Mouse (Mus musculus): ENCODE data around the gene Exoc4. TPM values are rescaled to one million over a fixed set of nuclear protein-coding genes. Genes with fewer than 3 reads are reported as not detected.

Exoc4 gene
- polyA plus RNA-seq (2012; rRNA removed): 23.0 and 23.6 TPM in 2 replicates

DNA sequence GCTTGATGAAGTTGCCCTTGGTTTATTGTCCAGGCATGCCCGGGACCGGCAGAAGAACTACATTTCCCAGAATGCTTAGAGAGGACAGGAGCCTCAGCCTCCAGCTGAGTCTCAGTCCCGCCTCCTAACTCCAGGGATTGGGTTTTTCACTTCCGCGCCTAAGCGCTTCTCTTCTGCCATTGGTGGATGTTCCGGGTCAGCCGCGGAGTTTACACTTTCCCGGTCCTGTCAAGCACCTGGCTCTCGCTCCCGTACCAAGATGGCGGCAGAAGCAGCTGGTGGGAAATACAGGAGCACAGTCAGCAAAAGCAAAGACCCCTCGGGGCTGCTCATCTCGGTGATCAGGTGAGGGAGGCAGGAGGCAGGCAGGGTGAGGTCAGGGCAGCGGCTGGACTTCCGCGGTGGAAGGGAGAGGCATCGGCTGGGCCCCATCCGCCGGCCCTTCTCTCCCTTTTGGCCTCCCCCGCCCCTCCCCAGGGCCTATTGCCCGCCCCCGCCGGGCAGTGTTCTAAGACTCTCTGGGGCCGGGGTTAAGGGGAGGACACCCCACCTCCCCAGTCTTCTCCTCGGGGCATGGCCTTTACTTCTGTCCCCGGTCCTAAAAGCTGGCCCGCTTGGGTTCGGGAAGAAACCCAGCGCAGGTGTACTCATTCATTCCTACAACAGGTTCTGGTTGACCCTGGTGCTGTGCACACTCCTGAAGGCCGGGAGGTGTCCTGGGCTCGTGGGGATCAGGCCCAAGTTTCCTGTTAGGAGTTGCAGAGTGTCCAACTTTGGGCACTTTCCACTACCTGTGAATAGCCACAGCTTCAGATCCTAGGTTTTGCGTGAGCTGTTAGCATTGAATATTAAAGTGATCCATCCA, at the start of gene Exoc4:
Exoc4 (plus strand) TSS at position 192 of the 865 bp plus-strand sequence.
- Histone ChIP-seq H3K27me3 (ENCODE audit: control insufficient read depth, insufficient read depth, low read length) (no peaks in the 10 kb centered on the region), H3K4me3 (replicated peaks; ENCODE audit: insufficient read depth, low read depth, low read length) (peak within 1 kb of the TSS; percentile 95), H3K27ac (ENCODE audit: insufficient read depth, low read length) (peak within 1 kb of the TSS; percentile 50; the same call in 1 of the 2 replicates), H3K4me1 (ENCODE audit: control insufficient read depth, insufficient read depth, low read length) (0 out of 2 replicates have a peak, but pooled peaks cover 2% of the 10 kb centered on the region)
- 1% methylated on average over 34 of the region's 34 CpGs for WGBS
- peak; percentile 94 to 98 for DNase-seq
- TF ChIP-seq POLR2A (IDR thresholded peaks at IDR 0.05; ENCODE audit: borderline replicate concordance, insufficient read depth, low read length) (peak; percentile 59; the same call in 1 of the 2 replicates), CTCF (IDR thresholded peaks at IDR 0.05; ENCODE audit: borderline replicate concordance, insufficient read depth, low read depth, low read length) (no peak)

DNA sequence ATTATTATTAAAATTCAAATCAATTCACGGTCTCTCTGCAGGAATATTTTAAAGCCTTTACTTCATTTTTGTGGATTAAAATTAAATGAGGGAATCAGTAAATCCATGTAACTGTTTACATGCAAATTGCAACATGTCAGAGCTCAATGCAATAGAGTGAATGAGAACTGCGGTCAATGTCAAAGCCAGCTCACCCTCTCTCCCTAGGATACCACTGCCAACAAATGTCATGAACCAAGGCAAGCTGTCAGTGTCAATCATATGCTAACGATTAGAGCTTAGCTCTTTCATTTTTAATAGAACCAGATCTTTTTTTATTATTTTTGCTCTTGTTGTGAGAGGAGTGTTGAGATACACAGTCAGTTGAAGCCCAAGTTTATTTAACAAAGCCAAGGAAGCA, 30.1 kb upstream of the Exoc4 start:
- DNase-seq: no peak
- WGBS: 59% methylated on average over 3 of the region's 3 CpGs
- Histone ChIP-seq H3K27me3 (ENCODE audit: control insufficient read depth, insufficient read depth, low read length) (no peaks in the 10 kb centered on the region), H3K4me1 (ENCODE audit: control insufficient read depth, insufficient read depth, low read length) (no peaks in the 10 kb centered on the region), H3K27ac (ENCODE audit: insufficient read depth, low read length) (no peak overlapping the region), H3K4me3 (replicated peaks; ENCODE audit: insufficient read depth, low read depth, low read length) (no peak overlapping the region)
- TF ChIP-seq CTCF (IDR thresholded peaks at IDR 0.05; ENCODE audit: borderline replicate concordance, insufficient read depth, low read depth, low read length) (no peak), POLR2A (IDR thresholded peaks at IDR 0.05; ENCODE audit: borderline replicate concordance, insufficient read depth, low read length) (no peak)

DNA sequence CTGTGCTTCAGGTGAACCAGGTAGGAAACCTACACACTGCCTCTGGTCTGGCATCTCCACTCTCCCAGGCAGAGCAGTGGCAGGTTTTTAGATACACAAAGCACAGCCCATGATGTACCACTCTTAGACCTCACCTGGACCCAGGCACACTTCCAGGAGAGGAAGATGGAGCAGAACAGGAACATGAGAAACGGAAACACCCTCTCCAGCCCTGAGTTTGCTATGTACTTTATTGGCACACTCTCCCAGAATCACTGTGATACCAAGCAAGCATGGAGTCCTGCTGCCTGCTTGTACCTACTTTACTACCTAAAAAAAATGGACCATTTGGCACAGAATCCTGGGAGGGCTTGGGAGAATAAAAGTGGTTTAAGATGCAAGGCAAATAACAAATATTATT, 22.2 kb upstream of the Exoc4 start:
- WGBS: 81% methylated on average over 1 of the region's 1 CpGs
- no peak for DNase-seq
- H3K27me3 ChIP-seq (ENCODE audit: control insufficient read depth, insufficient read depth, low read length): no peaks in the 10 kb centered on the region
- no peak overlapping the region for H3K27ac ChIP-seq (ENCODE audit: insufficient read depth, low read length)
- H3K4me1 ChIP-seq (ENCODE audit: control insufficient read depth, insufficient read depth, low read length): no peaks in the 10 kb centered on the region
- TF ChIP-seq POLR2A (IDR thresholded peaks at IDR 0.05; ENCODE audit: borderline replicate concordance, insufficient read depth, low read length): no peak
- no peak for TF ChIP-seq CTCF (IDR thresholded peaks at IDR 0.05; ENCODE audit: borderline replicate concordance, insufficient read depth, low read depth, low read length)
- H3K4me3 ChIP-seq (replicated peaks; ENCODE audit: insufficient read depth, low read depth, low read length): no peak overlapping the region

- Histone ChIP-seq H3K27me3 (ENCODE audit: control insufficient read depth, insufficient read depth, low read length) (no peaks in the 10 kb centered on the region), H3K27ac (ENCODE audit: insufficient read depth, low read length) (no peak overlapping the region), H3K4me3 (replicated peaks; ENCODE audit: insufficient read depth, low read depth, low read length) (no peak overlapping the region), H3K4me1 (ENCODE audit: control insufficient read depth, insufficient read depth, low read length) (no peaks in the 10 kb centered on the region)
- whole genome bisulfite sequencing: 75% methylated on average over 8 of the region's 8 CpGs
- TF ChIP-seq CTCF (IDR thresholded peaks at IDR 0.05; ENCODE audit: borderline replicate concordance, insufficient read depth, low read depth, low read length): no peak
- no peak for TF ChIP-seq POLR2A (IDR thresholded peaks at IDR 0.05; ENCODE audit: borderline replicate concordance, insufficient read depth, low read length)
- no peak for DNase-seq
Observed at GRCm38 (mm10) chr6:33227371-33227770, 21.5 kb upstream of the Exoc4 start.

DNA sequence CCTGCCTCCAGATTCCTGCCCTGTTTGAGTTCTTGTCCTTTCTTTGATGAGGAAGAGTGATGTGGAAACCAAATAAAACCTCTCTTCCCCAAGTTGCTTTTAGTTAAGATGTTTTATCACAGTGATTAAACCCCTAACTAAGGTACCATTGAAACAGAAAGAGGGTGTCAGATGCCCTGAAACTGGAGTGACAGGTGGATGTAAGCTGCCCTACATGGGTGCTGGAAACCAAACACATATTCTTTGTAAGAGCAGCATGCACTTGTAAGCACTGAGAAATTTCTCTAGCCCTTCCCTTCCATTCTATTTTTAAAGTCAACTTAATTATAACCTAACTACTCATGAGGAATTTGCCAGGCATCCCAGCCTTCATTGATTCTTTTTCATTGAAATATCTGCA, 7.6 kb upstream of the Exoc4 start:
- Histone ChIP-seq H3K27ac (ENCODE audit: insufficient read depth, low read length) (no peak overlapping the region), H3K4me3 (replicated peaks; ENCODE audit: insufficient read depth, low read depth, low read length) (no peak overlapping the region), H3K4me1 (ENCODE audit: control insufficient read depth, insufficient read depth, low read length) (no peaks in the 10 kb centered on the region), H3K27me3 (ENCODE audit: control insufficient read depth, insufficient read depth, low read length) (no peaks in the 10 kb centered on the region)
- TF ChIP-seq CTCF (IDR thresholded peaks at IDR 0.05; ENCODE audit: borderline replicate concordance, insufficient read depth, low read depth, low read length) (no peak), POLR2A (IDR thresholded peaks at IDR 0.05; ENCODE audit: borderline replicate concordance, insufficient read depth, low read length) (no peak)
- no peak for DNase-seq

DNA sequence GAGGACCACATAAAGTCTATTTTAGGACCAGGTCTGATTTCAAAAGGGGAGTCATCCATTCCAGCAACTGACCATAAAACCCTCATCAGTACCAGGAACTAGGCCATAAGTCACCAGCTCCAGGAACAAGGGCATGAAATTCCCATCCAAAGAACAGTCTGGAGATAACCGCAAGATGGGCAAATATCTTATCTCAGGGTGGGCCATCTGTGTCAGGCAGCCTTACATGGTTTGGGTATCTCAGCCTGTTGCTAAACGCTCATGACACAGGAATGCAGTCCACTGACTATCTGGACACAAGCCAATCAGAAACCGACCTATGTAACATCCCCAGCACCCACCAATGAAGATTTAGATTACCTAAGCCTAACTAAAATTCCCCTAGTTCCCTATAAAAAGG, 4.3 kb upstream of the Exoc4 start:
- no peaks in the 10 kb centered on the region for H3K4me1 ChIP-seq (ENCODE audit: control insufficient read depth, insufficient read depth, low read length)
- H3K4me3 ChIP-seq (replicated peaks; ENCODE audit: insufficient read depth, low read depth, low read length): no peak overlapping the region
- H3K27ac ChIP-seq (ENCODE audit: insufficient read depth, low read length): no peak overlapping the region
- DNase-seq: no peak
- no peak for TF ChIP-seq CTCF (IDR thresholded peaks at IDR 0.05; ENCODE audit: borderline replicate concordance, insufficient read depth, low read depth, low read length)
- no peak for TF ChIP-seq POLR2A (IDR thresholded peaks at IDR 0.05; ENCODE audit: borderline replicate concordance, insufficient read depth, low read length)
- no peaks in the 10 kb centered on the region for H3K27me3 ChIP-seq (ENCODE audit: control insufficient read depth, insufficient read depth, low read length)
- 63% methylated on average over 3 of the region's 3 CpGs for WGBS

GRCm38 (mm10) chr6:33247146-33247545, 1.7 kb upstream of the Exoc4 start:
- no peak overlapping the region for H3K27ac ChIP-seq (ENCODE audit: insufficient read depth, low read length)
- H3K4me1 ChIP-seq (ENCODE audit: control insufficient read depth, insufficient read depth, low read length): 0 out of 2 replicates have a peak, but pooled peaks cover 2% of the 10 kb centered on the region
- TF ChIP-seq CTCF (IDR thresholded peaks at IDR 0.05; ENCODE audit: borderline replicate concordance, insufficient read depth, low read depth, low read length) (no peak), POLR2A (IDR thresholded peaks at IDR 0.05; ENCODE audit: borderline replicate concordance, insufficient read depth, low read length) (no peak)
- 25% methylated on average over 5 of the region's 5 CpGs for WGBS
- DNase-seq: no peak
- H3K27me3 ChIP-seq (ENCODE audit: control insufficient read depth, insufficient read depth, low read length): no peaks in the 10 kb centered on the region
- no peak overlapping the region for H3K4me3 ChIP-seq (replicated peaks; ENCODE audit: insufficient read depth, low read depth, low read length)
